Mouse (Mus musculus) C2C12 (cell line): ENCODE data around the gene Cd37.

Source experiments
- CEBPB ChIP-seq: IDR thresholded peaks from one replicate; pipeline ENCODE4 v1.6.1; 2011; ENCODE audit warnings: low read depth, mild to moderate bottlenecking, control low read depth, moderate library complexity
- CTCF ChIP-seq: IDR thresholded peaks from one replicate; pipeline ENCODE4 v1.5.1; 2011; ENCODE audit not compliant: control insufficient read depth, insufficient read depth, insufficient read length
- FOSL1 ChIP-seq: IDR thresholded peaks from one replicate; pipeline ENCODE4 v1.8.0; 2011; ENCODE audit warnings: mild to moderate bottlenecking, low read length; ENCODE audit not compliant: poor library complexity, insufficient read depth, severe bottlenecking
- MAX ChIP-seq: IDR thresholded peaks from one replicate; pipeline ENCODE4 v1.6.1; 2011; ENCODE audit warnings: mild to moderate bottlenecking, control low read depth
- MYOD1 ChIP-seq: IDR thresholded peaks from one replicate; pipeline ENCODE4 v1.6.1; 2011; ENCODE audit warnings: low read depth; ENCODE audit not compliant: control insufficient read depth, insufficient read length
- MYOG ChIP-seq: IDR thresholded peaks from one replicate; pipeline ENCODE4 v1.6.1; 2011; ENCODE audit not compliant: control insufficient read depth, insufficient read length; ENCODE audit errors: extremely low read depth
- USF1 ChIP-seq: IDR thresholded peaks from one replicate; pipeline ENCODE4 v1.6.1; 2011; ENCODE audit warnings: low read depth, mild to moderate bottlenecking, control low read depth, moderate library complexity

GRCm38 (mm10) chr7:45262266-45262665, 23.4 kb upstream of the Cd37 start:
- TF ChIP-seq CTCF (no peak), USF1 (no peak), MAX (no peak), MYOD1 (no peak), MYOG (no peak), CEBPB (no peak), FOSL1 (no peak)
